In genomic region chr10:4571304-4571703, GRCm38 (mm10) we compare ENCODE assay signal across 16 mouse cellular contexts. TPM values are rescaled to one million over a fixed set of nuclear protein-coding genes. Genes with fewer than 3 reads are reported as not detected.
"Had no signal": no experiment of that assay in that cellular context is flagged by ENCODE, and none has a peak within 500 bp of the region (broad histone marks: within the 10 kb centered on the region; RNA-seq: fewer than 3 reads in every experiment).

No protein-coding gene starts in this region.

- H3K4me2 ChIP-seq: liver, embryonic 11.5 days; liver, embryonic 15.5 days; neural tube, embryonic 15.5 days had no signal

- H3K9ac ChIP-seq: liver, embryonic 15.5 days; neural tube, embryonic 15.5 days had no signal

- H3K36me3 ChIP-seq: limb, embryonic 10.5 days; liver, embryonic 15.5 days; midbrain, embryonic 10.5 days; neural tube, embryonic 15.5 days had no signal

- DNase-seq: kidney, postnatal 25 days; layer of hippocampus, adult 9-11 months; lung, adult 2 months; lung, postnatal 4 days; midbrain, embryonic 14.5 days; right cerebral cortex, adult 18-20 months; right cerebral cortex, postnatal 25 days; thymus, postnatal 4 days had no signal

- H3K27ac ChIP-seq: left cerebral cortex, adult 2 months; limb, embryonic 10.5 days; liver, embryonic 15.5 days; midbrain, embryonic 10.5 days; neural tube, embryonic 15.5 days had no signal

- H3K4me3 ChIP-seq: left cerebral cortex, adult 2 months; limb, embryonic 10.5 days; liver, embryonic 15.5 days; midbrain, embryonic 10.5 days; myocyte; neural tube, embryonic 15.5 days had no signal

- H3K4me1 ChIP-seq: limb, embryonic 10.5 days; liver, embryonic 15.5 days; midbrain, embryonic 10.5 days; neural tube, embryonic 15.5 days had no signal

- ATAC-seq: lung, postnatal 0 days had no signal

- H3K9me3 ChIP-seq: limb, embryonic 10.5 days; liver, embryonic 15.5 days; neural tube, embryonic 15.5 days had no signal

- H3K27me3 ChIP-seq: liver, embryonic 15.5 days; neural tube, embryonic 15.5 days had no signal

RNA-seq across cellular contexts. Expression of gene Esr1, which starts 40.1 kb away (rescaled TPM):
- polyA plus RNA-seq: midbrain, embryonic 10.5 days had no signal
